Mouse (Mus musculus) CD4-positive helper T cell, adult 2 months (primary cell): ENCODE results near the gene Tipin.
"Not testable (repeated sequence)": the region's sequence is repeated elsewhere in the genome, so short reads cannot be mapped to it uniquely, and the experiment has no call there.

Experiments
- DNase-seq: peaks from one replicate; pipeline ENCODE4 v3.0.0-alpha.2; 2012; ENCODE audit warnings: low read depth, missing footprints, low spot score

The Tipin gene

DNA sequence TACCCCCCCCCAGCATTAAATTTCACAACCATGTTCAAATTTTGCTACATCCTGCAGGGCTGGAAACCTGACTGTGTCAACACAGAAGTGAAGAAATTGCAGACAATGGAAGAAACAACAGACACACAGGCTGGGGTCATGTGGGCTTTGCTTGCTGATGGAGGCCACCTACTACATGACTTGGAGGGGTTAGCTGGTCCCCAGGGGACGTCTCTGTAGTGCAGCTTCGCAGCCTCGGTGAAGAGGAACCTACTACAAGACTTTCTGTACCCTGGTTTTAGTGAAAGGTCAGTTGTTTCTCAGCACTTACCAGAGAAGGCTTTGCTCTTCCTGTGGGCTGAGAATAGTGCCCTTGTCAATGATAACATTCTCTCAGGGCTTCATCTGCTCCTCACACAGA, 10.1 kb upstream of the Tipin start:
- DNase-seq = no peak

DNA sequence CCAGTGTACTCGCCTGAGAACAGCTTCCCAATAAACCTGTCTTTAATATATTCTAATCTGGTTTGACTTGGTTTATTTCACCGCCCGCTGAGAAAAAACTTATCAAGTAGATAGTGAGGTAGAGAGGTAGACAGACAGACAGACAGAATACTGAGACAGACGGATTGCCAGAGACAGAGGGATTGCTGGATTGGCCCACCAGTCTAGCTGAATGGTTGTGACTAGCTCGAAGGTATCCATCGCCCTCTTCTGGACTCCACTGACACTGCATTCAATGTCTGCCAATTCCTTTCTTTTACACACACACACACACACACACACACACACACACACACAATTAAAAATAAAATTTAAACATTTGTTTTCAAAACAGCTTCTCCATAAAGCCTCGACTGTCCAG, 8.8 kb upstream of the Tipin start:
- DNase-seq = peak; percentile 49

DNA sequence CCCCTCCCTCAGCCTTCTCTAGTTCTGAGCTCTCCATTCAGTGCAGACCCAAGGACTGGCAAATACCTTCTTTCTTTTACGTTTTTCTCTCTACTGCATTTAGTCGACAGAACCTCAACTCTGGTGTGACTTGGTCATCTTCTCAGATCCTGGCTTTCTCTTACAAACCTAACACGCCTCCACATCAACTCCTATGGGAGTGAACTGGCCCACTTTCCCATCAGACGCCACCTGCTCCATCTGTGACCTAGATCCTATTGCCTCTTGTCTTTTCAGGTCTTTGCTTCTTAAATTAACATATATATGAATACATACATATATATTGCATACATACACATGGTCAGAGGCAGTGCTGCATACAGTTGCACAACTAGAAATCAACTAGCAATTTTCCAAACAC, 7.6 kb upstream of the Tipin start:
- DNase-seq = no peak

DNA sequence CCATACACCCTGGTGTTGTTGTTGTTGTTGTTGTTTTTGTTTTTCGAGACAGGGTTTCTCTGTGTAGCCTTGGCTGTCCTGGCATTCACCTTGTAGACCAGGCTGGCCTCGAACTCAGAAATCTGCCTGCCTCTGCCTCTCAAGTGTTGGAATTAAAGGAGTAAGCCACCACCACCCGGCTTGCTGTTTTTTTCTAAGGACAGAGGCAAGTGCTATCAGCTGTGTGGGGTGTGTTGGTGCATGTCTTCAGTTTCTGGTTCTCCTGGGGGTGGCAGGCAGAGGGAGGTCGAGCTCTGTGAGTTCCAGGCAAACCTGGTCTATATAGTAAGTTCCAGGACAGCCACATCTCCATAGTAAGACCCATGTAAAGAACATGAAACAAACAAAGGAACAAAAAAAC, 7.1 kb upstream of the Tipin start:
- no peak for DNase-seq

- no peak for DNase-seq
Measured at GRCm38 (mm10) chr9:64274919-64275318, 6.5 kb upstream of the Tipin start.

GRCm38 (mm10) chr9:64277706-64278105, 3.7 kb upstream of the Tipin start:
- peak; percentile 77 for DNase-seq

DNA sequence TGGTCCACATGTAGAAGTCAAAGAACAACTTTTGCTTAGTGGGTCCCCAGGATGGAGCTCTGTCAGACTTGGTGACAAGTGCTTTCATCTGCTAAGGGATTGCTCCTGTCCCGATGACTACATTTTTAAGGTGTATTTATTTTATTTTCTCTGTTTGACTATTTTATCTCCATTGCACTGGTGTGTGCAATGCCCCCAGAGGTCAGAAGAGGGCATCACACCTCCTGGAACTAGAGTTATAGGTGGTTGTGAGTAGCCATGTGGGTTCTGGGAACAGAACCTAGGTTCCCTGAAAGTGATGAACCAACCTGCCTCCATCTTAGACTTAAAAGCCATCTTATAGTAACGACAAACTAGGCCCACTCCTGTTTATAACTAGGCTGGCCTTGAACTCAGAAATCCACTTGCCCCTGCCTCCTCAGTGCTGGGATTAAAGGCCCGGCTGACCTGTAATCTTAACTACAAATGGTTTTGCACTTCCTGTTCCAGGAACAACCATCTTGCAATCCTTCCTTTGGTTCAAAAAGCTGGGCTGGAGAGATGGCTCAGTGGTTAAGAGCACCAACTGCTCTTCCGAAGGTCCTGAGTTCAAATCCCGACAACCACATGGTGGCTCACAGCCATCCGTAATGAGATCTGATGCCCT, 2.6 kb upstream of the Tipin start:
- no peak for DNase-seq

DNA sequence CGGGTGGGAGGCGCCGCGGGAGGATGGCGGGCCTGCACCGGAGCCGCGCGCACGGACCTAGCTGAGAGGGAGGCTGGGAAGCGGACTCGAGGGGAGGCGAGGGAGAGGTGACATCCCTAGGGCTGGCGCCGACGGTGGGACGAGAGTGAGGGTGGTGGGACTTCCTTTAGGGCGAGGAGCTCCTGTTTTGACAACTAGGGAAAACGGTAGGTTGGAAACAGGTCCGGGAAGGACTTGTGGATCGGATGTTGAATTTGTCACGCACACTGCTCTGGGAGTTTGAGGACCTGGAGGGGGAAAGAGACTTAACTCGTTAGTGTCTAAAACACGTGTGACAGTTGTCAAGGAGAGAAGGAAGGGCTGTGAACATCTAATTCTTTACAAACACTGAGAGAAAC, 399 bp downstream of the Tipin start:
- DNase-seq = no peak

DNA sequence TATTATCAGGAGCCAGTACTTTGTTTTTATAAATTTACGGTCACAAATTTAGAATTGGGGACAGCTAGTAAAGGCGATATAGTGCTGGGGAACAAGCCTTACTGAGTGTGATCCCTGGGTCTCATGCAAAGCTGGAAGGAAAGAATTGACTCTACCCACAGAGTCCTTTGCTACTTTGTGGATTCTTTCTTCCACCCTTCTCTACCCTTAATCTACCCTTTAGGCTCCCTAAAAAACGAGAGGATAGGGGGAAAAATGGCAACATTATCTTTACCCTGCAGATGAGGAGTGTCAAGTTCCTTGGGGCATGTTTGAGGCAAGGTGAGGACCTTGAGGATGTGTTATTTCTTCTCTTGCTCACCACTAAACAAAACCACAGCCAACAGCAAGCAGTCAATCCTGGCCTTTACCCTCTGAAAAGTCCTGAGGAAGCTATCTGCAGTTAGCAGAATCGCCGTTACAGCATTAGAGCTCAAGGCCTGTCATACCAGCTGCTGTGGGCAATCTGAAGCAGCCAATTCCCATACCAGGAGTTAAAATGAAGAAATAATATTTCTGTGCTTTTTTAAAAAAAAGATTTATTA, 1.1 kb downstream of the Tipin start:
- DNase-seq = no peak

DNA sequence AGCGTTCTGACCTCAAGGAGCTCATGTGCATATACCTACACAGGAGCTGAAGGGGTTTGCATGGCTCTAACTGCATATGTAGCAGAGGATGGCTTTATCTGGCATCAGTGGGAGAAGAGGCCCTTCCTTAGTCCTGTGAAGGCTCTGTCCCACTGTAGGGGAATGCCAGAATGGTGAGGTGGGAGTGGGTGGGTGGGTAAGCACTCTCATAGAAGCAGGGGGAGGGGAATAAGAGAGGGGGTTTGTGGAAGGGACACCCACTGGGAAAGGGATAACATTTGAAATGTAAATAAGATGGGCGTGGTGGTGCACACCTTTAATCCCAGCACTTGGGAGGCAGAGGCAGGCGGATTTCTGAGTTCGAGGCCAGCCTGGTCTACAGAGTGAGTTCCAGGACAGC, 21.7 kb downstream of the Tipin start:
- DNase-seq = not testable (repeated sequence)

DNA sequence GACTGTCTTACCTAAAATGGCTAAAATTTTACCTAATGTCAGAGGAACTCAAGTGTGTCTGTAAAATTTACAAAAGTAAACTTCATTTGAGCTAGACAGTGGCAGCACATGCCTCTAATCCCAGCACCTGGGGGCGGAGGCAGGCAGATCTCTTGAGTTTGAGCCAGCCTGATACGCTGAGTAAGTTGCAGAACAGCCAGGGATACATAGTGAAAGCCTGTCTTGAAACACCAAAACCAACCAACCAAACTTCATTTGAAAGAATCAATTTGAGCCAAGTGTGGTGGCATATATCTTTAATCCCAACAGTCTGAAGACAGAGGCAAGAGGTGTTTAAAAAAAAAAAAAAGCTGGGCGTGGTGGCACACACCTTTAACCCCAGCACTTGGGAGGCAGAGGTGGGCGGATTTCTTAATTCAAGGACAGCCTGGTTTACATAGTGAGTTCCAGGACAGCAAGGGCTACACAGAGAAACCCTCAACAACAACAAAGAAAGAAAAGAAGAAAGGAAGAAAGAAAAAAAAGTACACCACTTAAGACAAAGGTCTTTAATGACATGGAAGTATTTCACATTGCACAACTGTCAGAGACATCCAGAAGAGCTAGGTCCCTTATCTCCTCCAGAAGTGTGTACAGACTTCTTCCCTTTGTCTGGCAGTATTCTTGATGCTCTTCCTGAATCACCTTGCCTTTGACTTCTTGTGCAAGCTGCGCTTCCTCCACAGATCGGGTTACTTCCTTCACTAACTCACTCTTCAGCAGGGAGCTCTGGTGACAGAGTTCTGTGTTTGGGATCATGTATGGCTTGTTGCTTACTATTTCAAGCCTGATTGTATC, 25.3 kb downstream of the Tipin start:
- no peak for DNase-seq

- DNase-seq = no peak
Measured at GRCm38 (mm10) chr9:64310996-64311785, 29.8 kb downstream of the Tipin start.

GRCm38 (mm10) chr9:64312128-64312527, 30.7 kb downstream of the Tipin start:
- DNase-seq = no peak

GRCm38 (mm10) chr9:64314696-64315095, 33.3 kb downstream of the Tipin start:
- DNase-seq = no peak

- DNase-seq = no peak
Measured at GRCm38 (mm10) chr9:64316986-64317385, 35.6 kb downstream of the Tipin start.

DNA sequence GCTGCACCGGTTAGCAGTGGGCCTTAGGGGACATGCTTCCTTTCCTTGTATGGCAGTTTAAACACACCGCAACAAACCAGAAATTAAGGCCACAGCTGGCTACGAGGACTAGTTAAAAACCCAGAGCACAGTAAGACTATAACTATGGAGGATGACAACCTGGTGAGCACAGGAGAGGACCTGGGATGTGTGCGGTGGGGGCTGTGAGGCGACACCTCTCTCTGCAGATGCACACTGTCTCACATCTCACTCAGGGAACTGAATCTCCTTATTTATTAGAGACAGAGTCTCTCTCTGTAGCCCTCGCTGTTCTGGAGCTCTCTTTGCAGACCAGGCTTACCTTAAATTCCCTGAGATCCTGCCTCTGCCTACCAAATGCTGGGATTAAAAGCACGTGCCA, 42.6 kb downstream of the Tipin start:
- no peak for DNase-seq

GRCm38 (mm10) chr9:64335825-64336224, 54.4 kb downstream of the Tipin start:
- no peak for DNase-seq

- DNase-seq = no peak
Measured at GRCm38 (mm10) chr9:64339361-64339760, 58.0 kb downstream of the Tipin start.

- DNase-seq = peak; percentile 82
Measured at GRCm38 (mm10) chr9:64340351-64341253, 59.2 kb downstream of the Tipin start.

- DNase-seq = no peak
Measured at GRCm38 (mm10) chr9:64341254-64341566, 59.8 kb downstream of the Tipin start, which contains the start of gene Dis3l. TSS of gene Dis3l (minus strand) at chr9:64341288.

GRCm38 (mm10) chr9:64341671-64342070, 60.3 kb downstream of the Tipin start:
- no peak for DNase-seq
